Mouse (Mus musculus): ENCODE measurements around the gene Pcgf3. TPM values are rescaled to one million over a fixed set of nuclear protein-coding genes. Genes with fewer than 3 reads are reported as not detected.
"Not testable (repeated sequence)": the region's sequence is repeated elsewhere in the genome, so short reads cannot be mapped to it uniquely, and the experiment has no call there.

Pcgf3 gene
- polyA plus RNA-seq, 1 experiment from 2014 or later: 16.3 TPM

DNA sequence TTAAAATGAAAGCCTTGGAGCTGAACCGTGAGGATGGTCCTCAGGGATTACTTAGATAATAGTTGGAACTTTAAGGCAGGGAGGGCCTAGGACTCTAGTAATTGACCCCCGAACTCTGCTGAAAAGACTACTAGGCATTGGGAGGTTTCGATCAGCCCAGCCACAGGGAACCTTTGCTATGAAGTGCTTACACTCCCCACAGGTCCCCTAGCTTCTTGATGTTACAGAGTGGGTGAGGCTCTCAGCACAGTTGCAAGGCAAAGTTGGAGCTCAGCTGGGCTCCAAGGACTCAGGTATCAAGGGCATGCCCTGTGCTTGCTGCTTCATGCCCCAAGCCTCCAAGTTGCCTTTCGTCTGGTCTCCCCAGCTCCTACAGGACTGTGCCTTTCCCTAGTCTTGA, 1.4 kb downstream of the Pcgf3 start:
- WGBS: 34% methylated on average over 4 of the region's 4 CpGs
- H3K4me2 ChIP-seq (ENCODE audit: low read depth, low read length): peak overlapping the region; percentile 96
- H3K27ac ChIP-seq (ENCODE audit: low read length): peak overlapping the region; percentile 73
- H3K27me3 ChIP-seq (ENCODE audit: control insufficient read depth, insufficient read depth, low read length): no peaks in the 10 kb centered on the region
- H3K9ac ChIP-seq (ENCODE audit: low read length): peak overlapping the region; percentile 99
- H3K4me1 ChIP-seq (ENCODE audit: control insufficient read depth, insufficient read depth, low read length): peaks cover 47% of the 10 kb centered on the region
- H3K4me3 ChIP-seq (ENCODE audit: low read length): peak overlapping the region; percentile 99
- no peak for ATAC-seq (replicated peaks; ENCODE audit: extremely low read depth, insufficient read depth, low FRiP score)
- no peaks in the 10 kb centered on the region; the same call in 1 of the 2 replicates for H3K36me3 ChIP-seq (ENCODE audit: control insufficient read depth, insufficient read depth)
- no peaks in the 10 kb centered on the region for H3K9me3 ChIP-seq (replicated peaks; ENCODE audit: control insufficient read depth, low read length)

DNA sequence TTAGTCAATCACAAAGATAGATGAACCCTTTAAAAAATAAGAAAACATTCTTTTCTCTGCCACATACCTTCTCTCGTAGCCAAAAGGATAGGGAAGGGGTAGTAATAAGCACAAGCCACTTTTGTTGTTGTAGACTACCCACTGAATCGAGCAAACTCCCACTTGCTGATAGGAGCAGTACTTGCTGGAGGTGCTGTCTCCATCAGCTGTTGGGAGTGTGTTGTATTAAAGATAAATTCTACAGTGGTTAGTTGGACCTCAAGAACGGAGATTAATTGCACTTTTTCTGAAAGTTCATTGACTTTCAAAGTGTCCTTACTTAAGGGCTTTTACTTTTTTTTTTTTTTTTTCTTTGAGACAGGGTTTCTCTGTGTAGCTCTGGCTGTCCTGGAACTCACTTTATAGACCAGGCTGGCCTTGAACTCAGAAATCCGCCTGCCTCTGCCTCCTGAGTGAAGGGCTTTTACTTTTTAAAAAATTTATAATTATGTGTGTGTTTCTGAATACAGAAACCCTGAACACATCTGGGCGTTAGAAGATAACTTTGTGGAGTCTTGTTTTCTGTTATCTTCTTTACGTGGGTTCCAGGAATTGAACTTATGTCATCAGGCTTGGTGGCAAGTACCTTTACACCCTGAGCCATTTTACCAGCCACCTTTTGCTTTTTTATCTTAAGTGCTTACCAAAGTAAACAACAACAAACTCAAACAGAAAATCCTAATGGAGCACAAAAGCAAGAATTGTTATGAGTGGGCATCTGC, 4.3 kb downstream of the Pcgf3 start:
- ATAC-seq (replicated peaks; ENCODE audit: extremely low read depth, insufficient read depth, low FRiP score): no peak
- H3K27ac ChIP-seq (ENCODE audit: low read length): no peak overlapping the region
- no peak overlapping the region for H3K9ac ChIP-seq (ENCODE audit: low read length)
- no peaks in the 10 kb centered on the region for H3K9me3 ChIP-seq (replicated peaks; ENCODE audit: control insufficient read depth, low read length)
- WGBS: 64% methylated on average over 6 of the region's 6 CpGs
- H3K4me1 ChIP-seq (ENCODE audit: control insufficient read depth, insufficient read depth, low read length): peaks cover 49% of the 10 kb centered on the region
- no peak overlapping the region for H3K4me2 ChIP-seq (ENCODE audit: low read depth, low read length)
- H3K27me3 ChIP-seq (ENCODE audit: control insufficient read depth, insufficient read depth, low read length): no peaks in the 10 kb centered on the region
- H3K4me3 ChIP-seq (ENCODE audit: low read length): no peak overlapping the region
- no peaks in the 10 kb centered on the region; the same call in 1 of the 2 replicates for H3K36me3 ChIP-seq (ENCODE audit: control insufficient read depth, insufficient read depth)

DNA sequence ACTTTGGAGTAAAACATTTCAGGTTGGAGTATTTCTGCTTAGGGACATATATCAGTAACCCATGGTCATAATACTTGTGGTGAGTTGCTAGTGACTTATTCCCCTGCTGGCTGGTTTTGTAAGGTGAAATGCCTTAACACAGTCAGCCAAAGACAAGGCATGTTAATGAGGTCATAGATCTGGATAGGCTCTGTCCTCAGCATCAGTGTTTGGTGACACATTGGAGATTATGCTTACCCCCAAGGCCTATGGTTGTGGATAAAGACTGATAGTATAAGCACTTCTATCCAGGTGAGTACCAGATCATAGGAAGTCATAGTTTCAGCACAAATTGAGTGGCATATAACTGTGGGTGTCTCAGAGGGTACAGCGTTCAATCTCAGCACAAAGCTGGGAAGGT, 5.6 kb downstream of the Pcgf3 start:
- no peak overlapping the region for H3K4me2 ChIP-seq (ENCODE audit: low read depth, low read length)
- no peak overlapping the region for H3K27ac ChIP-seq (ENCODE audit: low read length)
- 82% methylated on average over 1 of the region's 1 CpGs for WGBS

GRCm38 (mm10) chr5:108469617-108470016, 8.6 kb downstream of the Pcgf3 start:
- Histone ChIP-seq H3K4me2 (ENCODE audit: low read depth, low read length) (no peak overlapping the region), H3K36me3 (ENCODE audit: control insufficient read depth, insufficient read depth) (peaks cover 22% of the 10 kb centered on the region), H3K9ac (ENCODE audit: low read length) (no peak overlapping the region), H3K27me3 (ENCODE audit: control insufficient read depth, insufficient read depth, low read length) (no peaks in the 10 kb centered on the region), H3K4me3 (ENCODE audit: low read length) (no peak overlapping the region), H3K27ac (ENCODE audit: low read length) (no peak overlapping the region), H3K9me3 (replicated peaks; ENCODE audit: control insufficient read depth, low read length) (no peaks in the 10 kb centered on the region), H3K4me1 (ENCODE audit: control insufficient read depth, insufficient read depth, low read length) (peaks cover 23% of the 10 kb centered on the region)
- no peak for ATAC-seq (replicated peaks; ENCODE audit: extremely low read depth, insufficient read depth, low FRiP score)
- WGBS: 80% methylated on average over 7 of the region's 7 CpGs

More for the DNA sequence above, 5.6 kb downstream of the Pcgf3 start:
- ATAC-seq (replicated peaks; ENCODE audit: extremely low read depth, insufficient read depth, low FRiP score): no peak
- no peaks in the 10 kb centered on the region; the same call in 1 of the 2 replicates for H3K36me3 ChIP-seq (ENCODE audit: control insufficient read depth, insufficient read depth)
- H3K9me3 ChIP-seq (replicated peaks; ENCODE audit: control insufficient read depth, low read length): no peaks in the 10 kb centered on the region
- peaks cover 49% of the 10 kb centered on the region for H3K4me1 ChIP-seq (ENCODE audit: control insufficient read depth, insufficient read depth, low read length)
- H3K9ac ChIP-seq (ENCODE audit: low read length): no peak overlapping the region
- no peaks in the 10 kb centered on the region for H3K27me3 ChIP-seq (ENCODE audit: control insufficient read depth, insufficient read depth, low read length)
- no peak overlapping the region for H3K4me3 ChIP-seq (ENCODE audit: low read length)

DNA sequence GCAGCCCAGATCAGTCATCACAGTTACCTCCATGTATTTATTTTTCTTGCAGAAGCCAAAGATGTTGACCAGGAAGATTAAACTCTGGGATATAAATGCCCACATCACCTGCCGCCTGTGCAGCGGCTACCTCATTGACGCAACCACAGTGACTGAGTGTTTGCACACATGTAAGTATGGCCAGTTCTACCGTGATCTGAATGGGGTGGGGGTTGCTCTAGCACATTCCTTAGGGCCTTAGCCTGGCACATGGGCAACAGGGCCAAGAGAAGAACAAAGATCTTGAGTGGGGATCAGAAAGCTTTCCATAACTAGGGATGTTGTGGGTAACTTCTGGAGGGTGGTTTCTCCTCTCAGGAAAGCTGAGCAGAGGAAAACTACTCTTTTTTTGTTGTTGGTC, 12.7 kb downstream of the Pcgf3 start:
- no peak for ATAC-seq (replicated peaks; ENCODE audit: extremely low read depth, insufficient read depth, low FRiP score)
- H3K4me2 ChIP-seq (ENCODE audit: low read depth, low read length): no peak overlapping the region
- H3K4me3 ChIP-seq (ENCODE audit: low read length): no peak overlapping the region
- peaks cover 56% of the 10 kb centered on the region for H3K36me3 ChIP-seq (ENCODE audit: control insufficient read depth, insufficient read depth)
- WGBS: 80% methylated on average over 4 of the region's 4 CpGs
- no peaks in the 10 kb centered on the region for H3K9me3 ChIP-seq (replicated peaks; ENCODE audit: control insufficient read depth, low read length)
- H3K9ac ChIP-seq (ENCODE audit: low read length): no peak overlapping the region
- H3K27me3 ChIP-seq (ENCODE audit: control insufficient read depth, insufficient read depth, low read length): no peaks in the 10 kb centered on the region
- H3K4me1 ChIP-seq (ENCODE audit: control insufficient read depth, insufficient read depth, low read length): no peaks in the 10 kb centered on the region
- H3K27ac ChIP-seq (ENCODE audit: low read length): no peak overlapping the region

DNA sequence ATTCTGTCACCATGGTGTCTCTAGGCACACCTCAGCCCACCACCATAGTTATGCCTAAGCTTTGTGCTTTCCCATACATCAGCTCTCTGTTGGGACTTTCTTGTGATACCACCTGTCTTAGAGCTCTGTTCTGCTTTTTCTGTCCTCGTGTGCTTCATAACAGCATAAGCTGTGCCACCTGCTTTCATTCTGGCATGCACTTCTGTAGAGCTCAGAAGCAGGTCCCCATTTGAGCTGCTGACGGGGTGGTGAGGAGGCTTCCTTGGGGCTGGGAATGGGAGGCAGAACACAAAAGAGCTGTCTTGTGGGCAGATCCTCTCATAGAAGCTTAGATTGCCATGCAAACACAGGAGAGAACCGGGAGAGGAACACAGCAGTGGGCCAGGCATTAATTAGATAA, 14.9 kb downstream of the Pcgf3 start:
- Histone ChIP-seq H3K27me3 (ENCODE audit: control insufficient read depth, insufficient read depth, low read length) (no peaks in the 10 kb centered on the region), H3K27ac (ENCODE audit: low read length) (no peak overlapping the region), H3K9ac (ENCODE audit: low read length) (no peak overlapping the region), H3K4me3 (ENCODE audit: low read length) (no peak overlapping the region), H3K36me3 (ENCODE audit: control insufficient read depth, insufficient read depth) (peaks cover 59% of the 10 kb centered on the region), H3K9me3 (replicated peaks; ENCODE audit: control insufficient read depth, low read length) (no peaks in the 10 kb centered on the region), H3K4me2 (ENCODE audit: low read depth, low read length) (no peak overlapping the region), H3K4me1 (ENCODE audit: control insufficient read depth, insufficient read depth, low read length) (no peaks in the 10 kb centered on the region)
- no peak for ATAC-seq (replicated peaks; ENCODE audit: extremely low read depth, insufficient read depth, low FRiP score)
- WGBS: 95% methylated on average over 3 of the region's 3 CpGs

DNA sequence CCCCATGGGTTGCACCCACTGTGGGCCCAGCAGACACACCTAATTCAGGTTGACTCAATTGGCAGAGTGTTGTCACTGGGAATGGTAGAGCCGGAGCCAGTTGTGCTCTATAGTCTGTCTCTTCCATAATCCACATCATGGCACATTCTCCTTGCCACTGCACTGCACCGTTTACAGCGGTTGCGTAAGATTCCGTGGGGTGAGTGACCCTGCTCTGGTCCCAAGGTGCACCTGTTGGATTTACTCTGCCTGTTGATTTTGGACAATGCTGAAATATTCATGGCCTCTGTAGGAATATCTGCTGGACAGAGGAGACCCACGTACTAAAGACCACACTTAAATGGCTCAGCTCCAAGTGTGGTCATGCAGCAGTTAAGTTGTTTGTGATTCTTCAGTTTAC, 22.0 kb downstream of the Pcgf3 start:
- ATAC-seq (replicated peaks; ENCODE audit: extremely low read depth, insufficient read depth, low FRiP score): no peak
- WGBS: 92% methylated on average over 6 of the region's 6 CpGs

GRCm38 (mm10) chr5:108485239-108485638, 24.2 kb downstream of the Pcgf3 start:
- ATAC-seq (replicated peaks; ENCODE audit: extremely low read depth, insufficient read depth, low FRiP score): no peak
- no peaks in the 10 kb centered on the region for H3K27me3 ChIP-seq (ENCODE audit: control insufficient read depth, insufficient read depth, low read length)
- no peak overlapping the region for H3K9ac ChIP-seq (ENCODE audit: low read length)
- no peak overlapping the region for H3K27ac ChIP-seq (ENCODE audit: low read length)
- H3K4me2 ChIP-seq (ENCODE audit: low read depth, low read length): no peak overlapping the region
- peaks cover 29% of the 10 kb centered on the region for H3K36me3 ChIP-seq (ENCODE audit: control insufficient read depth, insufficient read depth)
- no peak overlapping the region for H3K4me3 ChIP-seq (ENCODE audit: low read length)
- H3K9me3 ChIP-seq (replicated peaks; ENCODE audit: control insufficient read depth, low read length): no peaks in the 10 kb centered on the region
- no peaks in the 10 kb centered on the region for H3K4me1 ChIP-seq (ENCODE audit: control insufficient read depth, insufficient read depth, low read length)
- WGBS: 83% methylated on average over 2 of the region's 2 CpGs

More for the DNA sequence above, 22.0 kb downstream of the Pcgf3 start:
- no peak overlapping the region for H3K9ac ChIP-seq (ENCODE audit: low read length)
- H3K4me2 ChIP-seq (ENCODE audit: low read depth, low read length): no peak overlapping the region
- no peaks in the 10 kb centered on the region for H3K9me3 ChIP-seq (replicated peaks; ENCODE audit: control insufficient read depth, low read length)
- H3K36me3 ChIP-seq (ENCODE audit: control insufficient read depth, insufficient read depth): peaks cover 22% of the 10 kb centered on the region
- no peak overlapping the region for H3K4me3 ChIP-seq (ENCODE audit: low read length)
- no peak overlapping the region for H3K27ac ChIP-seq (ENCODE audit: low read length)
- H3K27me3 ChIP-seq (ENCODE audit: control insufficient read depth, insufficient read depth, low read length): no peaks in the 10 kb centered on the region
- no peaks in the 10 kb centered on the region for H3K4me1 ChIP-seq (ENCODE audit: control insufficient read depth, insufficient read depth, low read length)

DNA sequence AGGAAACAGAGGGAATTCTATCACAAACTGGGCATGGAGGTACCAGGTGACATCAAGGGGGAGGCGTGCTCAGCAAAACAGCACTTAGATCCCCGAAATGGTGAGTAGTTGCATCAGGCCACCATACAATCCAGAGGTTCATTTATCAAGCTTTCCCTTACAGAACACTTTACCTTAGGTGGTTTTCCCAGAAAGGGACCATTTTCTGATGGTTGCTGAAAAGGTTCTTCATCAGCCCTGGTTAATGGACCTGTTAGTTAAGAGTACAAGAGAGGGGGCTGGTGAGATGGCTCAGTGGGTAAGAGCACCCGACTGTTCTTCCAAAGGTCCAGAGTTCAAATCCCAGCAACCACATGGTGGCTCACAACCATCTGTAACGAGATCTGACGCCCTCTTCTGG, 25.1 kb downstream of the Pcgf3 start:
- WGBS: 93% methylated on average over 4 of the region's 5 CpGs
- not testable (repeated sequence) for H3K9me3 ChIP-seq (replicated peaks; ENCODE audit: control insufficient read depth, low read length); H3K4me1 ChIP-seq (ENCODE audit: control insufficient read depth, insufficient read depth, low read length); H3K4me3 ChIP-seq (ENCODE audit: low read length); H3K27me3 ChIP-seq (ENCODE audit: control insufficient read depth, insufficient read depth, low read length); H3K27ac ChIP-seq (ENCODE audit: low read length); H3K4me2 ChIP-seq (ENCODE audit: low read depth, low read length); ATAC-seq (replicated peaks; ENCODE audit: extremely low read depth, insufficient read depth, low FRiP score); H3K9ac ChIP-seq (ENCODE audit: low read length)
- peaks cover 31% of the 10 kb centered on the region for H3K36me3 ChIP-seq (ENCODE audit: control insufficient read depth, insufficient read depth)
